Mouse (Mus musculus): Measurements from ENCODE around the gene Camkmt.
A peak's percentile ranks its signal among the peaks of the same experiment; 100 is the strongest.

Camkmt gene

DNA sequence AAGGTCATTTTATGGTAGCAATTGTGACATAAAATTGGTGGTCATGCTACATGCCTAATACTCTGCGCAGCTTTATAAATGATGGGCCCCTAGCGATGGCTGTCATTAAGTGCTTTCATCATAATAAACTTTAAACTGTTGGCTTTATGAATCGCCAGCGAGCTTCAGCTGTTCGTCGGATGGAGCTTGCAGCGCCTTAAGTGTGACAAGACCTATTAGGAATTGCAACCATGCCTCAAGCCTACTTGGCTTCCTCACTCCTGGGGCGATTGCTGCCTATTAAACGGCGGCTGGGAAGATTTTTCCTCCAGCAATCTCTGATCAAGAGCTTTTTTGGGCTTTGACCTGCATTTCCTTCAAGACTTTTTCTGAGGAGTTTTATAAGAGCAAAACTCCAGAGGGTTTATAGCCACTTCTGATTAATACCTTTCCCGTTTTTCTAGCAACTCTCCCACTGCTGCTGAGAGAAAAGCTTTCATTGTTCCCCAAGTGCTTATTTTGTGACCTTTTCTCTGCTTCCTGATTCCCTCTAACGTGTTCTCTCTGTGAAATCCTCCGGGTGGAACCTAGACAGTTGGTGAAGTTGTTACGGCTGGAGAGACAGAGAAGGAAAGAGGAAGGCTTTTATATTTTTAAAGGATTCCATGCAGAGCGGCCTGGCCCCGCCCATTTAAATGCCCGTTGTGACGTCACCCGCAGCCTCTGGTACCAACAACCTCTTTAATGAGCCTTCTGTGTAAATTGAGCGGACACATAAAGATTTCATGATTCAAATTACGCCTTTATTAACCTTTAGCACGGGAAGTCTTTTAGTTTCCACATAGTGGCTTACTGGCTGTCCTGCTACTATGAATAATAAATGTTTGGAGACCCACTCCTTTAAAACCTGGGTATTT is 373.4 kb downstream of the Camkmt start:
- peak; percentile 2 for DNase-seq (ENCODE audit: low read depth)

GRCm38 (mm10) chr17:85464466-85465411 is 374.4 kb downstream of the Camkmt start:
- DNase-seq (ENCODE audit: low read depth): no peak

GRCm38 (mm10) chr17:85469776-85470175 is 379.4 kb downstream of the Camkmt start:
- peak; percentile 9 for DNase-seq (ENCODE audit: low read depth)

- DNase-seq (ENCODE audit: low read depth): no peak
These were observed 382.4 kb downstream of the Camkmt start for GRCm38 (mm10) chr17:85472687-85473202.

GRCm38 (mm10) chr17:85473217-85473616 is 382.9 kb downstream of the Camkmt start:
- no peak for DNase-seq (ENCODE audit: low read depth)

- no peak for DNase-seq (ENCODE audit: low read depth)
These were observed 383.5 kb downstream of the Camkmt start for GRCm38 (mm10) chr17:85473881-85474280.

DNA sequence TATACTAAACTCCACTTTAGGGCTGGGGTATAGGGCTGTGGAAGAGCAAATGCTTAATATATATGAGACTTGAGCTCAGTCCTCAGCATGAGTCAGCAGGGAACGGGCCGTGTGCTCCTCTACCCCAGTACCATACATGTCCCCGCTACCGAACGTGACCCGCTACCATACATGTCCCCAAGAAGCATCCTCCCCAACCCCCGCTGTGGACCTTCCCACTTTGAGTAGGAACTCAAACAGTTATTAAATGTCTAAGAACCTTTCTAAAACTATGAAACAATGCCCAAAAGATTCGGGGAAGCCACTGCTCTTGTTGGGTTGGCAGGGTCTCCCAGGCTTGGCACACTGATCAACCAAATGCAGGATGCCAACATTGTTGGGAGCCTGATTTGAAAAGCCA is 390.9 kb downstream of the Camkmt start:
- DNase-seq (ENCODE audit: low read depth): no peak

GRCm38 (mm10) chr17:85483086-85483485 is 392.7 kb downstream of the Camkmt start:
- DNase-seq (ENCODE audit: low read depth): no peak

DNA sequence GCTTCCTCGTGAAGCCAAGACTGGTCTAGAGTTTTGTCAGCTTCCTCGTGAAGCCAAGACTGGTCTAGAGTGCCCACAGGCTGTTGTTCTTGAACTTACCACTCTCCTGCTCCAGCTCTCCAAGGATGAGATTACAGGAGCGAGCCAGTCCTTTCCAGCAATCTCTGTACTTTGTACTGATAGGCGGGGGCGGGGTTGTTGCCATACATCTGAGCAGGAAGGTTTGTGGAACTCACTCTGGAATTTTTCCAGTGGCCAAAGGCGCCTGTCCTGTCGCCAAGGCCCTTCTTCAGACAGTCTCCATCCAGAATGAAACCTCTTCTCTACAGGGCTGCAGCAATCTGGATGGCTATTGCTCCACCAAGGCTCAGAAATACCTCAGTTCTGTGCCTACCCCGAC is 393.7 kb downstream of the Camkmt start:
- DNase-seq (ENCODE audit: low read depth): no peak

GRCm38 (mm10) chr17:85484526-85484925 is 394.2 kb downstream of the Camkmt start:
- DNase-seq (ENCODE audit: low read depth): no peak

DNA sequence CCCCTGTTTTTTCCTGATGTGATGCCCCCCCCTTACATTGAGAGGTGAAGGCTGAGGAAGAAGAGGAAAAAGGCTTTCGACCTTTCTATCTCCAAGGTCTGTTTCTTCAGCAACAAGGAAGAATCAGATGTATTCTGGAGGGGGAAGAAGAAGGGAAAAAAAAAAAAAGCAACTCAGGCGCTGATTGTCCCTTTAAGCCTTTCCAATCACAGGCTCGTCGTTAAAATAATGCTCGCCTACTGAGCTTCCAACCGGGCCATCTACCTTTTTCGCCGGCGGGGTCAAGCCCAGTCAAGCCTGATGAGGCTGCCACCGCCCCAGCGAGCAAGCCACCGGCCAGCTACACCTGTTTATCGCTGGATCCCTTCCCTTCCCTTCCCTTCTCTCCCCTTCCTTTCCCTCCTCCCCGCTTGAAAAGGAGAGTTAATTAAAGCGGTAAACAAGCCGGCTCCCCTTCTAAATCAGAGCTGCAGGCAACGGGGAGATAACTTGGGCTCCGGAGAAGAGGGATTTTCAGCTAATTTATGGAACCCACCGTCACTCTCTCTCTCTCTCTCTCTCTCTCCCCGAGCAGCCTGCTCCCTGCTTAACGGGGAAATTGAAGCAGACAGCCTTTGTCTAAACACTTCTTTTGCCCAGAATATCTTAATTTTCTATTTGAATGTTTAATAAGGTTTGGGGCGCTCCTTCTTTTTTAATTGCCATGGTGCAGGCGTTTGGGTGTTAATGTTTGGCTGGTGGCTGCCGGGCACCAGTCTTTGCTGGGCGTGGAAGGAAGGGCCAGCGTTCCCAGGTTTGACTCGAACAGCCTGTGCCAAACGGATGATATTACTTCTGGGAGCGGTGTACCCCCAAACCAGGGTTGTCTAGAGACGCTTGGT is 395.0 kb downstream of the Camkmt start:
- DNase-seq (ENCODE audit: low read depth): no peak

DNA sequence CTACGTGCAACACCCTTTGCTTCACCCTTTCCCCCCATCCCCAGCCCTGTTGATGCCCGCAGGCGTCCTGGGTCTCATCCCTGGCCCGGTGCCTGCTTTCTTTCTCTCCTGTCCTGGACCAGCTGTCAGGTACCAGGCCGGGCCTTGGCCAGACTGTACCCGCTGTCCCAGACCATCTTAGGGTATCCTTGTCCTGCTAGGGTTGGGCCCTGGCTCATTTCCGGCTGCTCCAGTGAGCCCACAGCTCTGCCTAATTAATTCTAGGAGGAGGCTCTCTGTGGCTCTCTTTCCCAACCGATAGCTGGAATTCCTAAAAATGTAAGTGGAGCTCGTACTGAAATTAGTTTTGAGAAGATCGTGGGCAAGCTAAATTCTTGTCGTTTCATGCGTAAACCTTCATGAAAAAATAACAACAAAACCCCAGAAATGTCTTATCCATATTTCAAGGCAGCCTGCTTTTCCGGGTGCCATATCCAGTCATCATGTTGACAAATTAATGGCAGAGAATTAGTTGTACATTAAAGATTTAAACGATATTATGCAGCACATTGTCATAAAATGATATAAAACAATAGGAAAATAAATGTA is 395.7 kb downstream of the Camkmt start:
- DNase-seq (ENCODE audit: low read depth): no peak

DNA sequence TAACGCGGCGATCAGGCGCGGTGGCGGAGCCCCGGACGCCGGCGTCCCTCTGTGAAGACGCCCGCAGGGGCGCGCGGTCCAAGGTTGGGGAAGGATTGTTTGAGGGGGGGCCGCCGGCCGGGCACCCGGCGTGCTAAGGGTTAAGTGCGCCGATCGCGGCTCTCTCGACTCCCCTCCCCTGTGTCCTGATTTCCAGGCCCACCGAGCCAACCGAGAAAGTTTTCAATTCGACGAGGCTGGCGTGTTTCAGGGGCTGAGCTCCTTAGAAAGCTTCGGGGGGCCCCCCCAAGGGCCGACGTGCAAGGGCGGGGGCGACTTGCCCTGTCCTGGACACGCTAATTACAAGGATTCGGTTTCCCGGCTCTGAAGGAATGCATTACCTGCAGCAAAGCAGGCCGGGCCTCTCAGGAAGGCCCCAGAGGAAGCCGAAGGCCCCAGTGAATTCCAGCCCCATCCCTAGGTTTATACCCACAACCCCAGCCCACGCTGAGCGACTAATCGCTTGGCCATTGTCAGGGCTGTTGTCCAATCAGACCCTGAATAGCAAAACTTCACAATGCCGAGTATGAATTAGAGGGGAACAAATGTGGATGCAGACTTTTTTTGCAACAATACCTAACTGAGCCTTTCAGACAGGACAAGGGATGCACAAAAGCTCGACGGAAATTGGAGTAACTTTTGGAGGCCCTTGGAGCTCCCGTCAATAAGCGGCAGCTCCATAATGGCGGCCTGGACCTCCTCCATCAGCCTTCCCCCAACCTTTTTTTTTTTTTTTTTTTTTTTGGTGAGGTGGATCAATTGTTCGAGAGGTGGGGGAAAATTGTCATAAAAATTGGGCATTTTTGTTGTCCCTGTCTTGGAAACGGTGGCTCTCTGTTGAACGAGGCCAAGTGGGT is 396.5 kb downstream of the Camkmt start:
- DNase-seq (ENCODE audit: low read depth): no peak

- no peak for DNase-seq (ENCODE audit: low read depth)
These were observed 397.2 kb downstream of the Camkmt start for GRCm38 (mm10) chr17:85487531-85487930.

GRCm38 (mm10) chr17:85488601-85489487 is 398.5 kb downstream of the Camkmt start:
- no peak for DNase-seq (ENCODE audit: low read depth)

DNA sequence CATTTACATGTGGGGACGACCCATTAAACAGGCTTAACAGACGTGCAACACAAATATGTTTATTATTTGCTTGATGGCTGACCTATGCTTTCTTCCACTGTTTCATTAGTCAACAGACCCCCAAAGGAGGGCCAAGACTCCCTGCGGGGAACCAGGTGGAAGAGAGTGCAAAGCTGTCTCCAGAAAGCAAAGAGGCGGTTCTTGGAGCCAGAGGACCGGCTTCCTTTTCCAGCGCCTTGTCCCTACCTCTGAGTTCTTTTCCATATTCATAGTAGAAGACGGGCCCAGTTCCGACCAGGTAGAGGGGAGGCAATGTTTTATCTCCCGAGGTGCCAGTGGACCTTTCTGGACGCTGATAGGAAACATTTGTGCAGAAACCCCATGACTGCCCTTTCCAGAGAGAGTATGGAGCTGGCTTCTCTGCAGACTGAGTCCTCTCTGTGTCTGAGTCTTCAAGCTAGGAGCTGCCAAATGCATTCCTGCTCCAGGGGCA is 399.2 kb downstream of the Camkmt start:
- no peak for DNase-seq (ENCODE audit: low read depth)

DNA sequence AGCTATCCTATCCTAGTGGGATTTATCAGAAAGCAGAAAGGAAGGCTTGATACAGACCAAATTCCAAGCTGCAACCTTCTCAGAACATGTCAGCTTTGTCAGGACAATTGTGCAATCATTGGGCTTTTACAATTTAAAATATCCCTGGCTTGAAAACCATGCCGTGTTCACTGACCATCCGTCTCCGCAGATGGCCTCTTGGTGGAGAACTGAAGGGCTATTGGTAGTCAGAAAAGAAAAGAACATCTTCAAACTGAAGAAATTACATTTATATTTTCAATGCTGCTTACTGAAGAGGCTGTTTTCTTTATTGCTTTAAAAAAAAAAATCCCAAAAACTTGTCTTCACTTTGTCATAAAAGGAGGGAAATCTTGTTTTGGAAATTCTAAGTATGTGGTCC is 401.1 kb downstream of the Camkmt start:
- DNase-seq (ENCODE audit: low read depth): no peak

DNA sequence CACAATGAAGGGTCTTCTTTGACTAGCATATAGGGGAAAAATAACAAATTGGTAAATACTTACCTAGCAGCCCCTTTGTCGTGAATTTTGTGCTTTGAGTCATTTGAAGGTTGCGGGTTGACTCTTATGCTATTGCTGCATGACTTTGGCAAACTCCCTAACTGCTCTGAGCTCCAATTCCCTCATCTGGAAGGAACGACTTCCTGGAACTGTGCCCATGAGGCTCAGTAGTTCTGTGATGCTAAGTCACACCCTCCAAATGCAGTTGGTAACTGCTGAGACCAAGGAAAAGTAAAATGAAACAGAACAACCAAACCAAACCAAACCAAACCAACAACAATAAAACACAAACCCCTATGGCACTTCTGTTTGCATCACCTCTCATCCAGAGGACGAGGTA is 403.2 kb downstream of the Camkmt start:
- no peak for DNase-seq (ENCODE audit: low read depth)

All from induced T-regulatory cell, adult 2 months (primary cell).